Mouse (Mus musculus) mature B cell (primary cell): ENCODE results near the gene Slc36a3.
"Not testable (repeated sequence)": the region's sequence is repeated elsewhere in the genome, so short reads cannot be mapped to it uniquely, and the experiment has no call there.

Experiments used
- in situ Hi-C: fragments of 300-500 bp; cut with MboI; formaldehyde crosslinking; loops from 2 replicates; pipeline ENCODE4 v1.14.3; 2019

Slc36a3 gene

GRCm38 (mm10) chr11:55109521-55110300 is 41.8 kb downstream of the Slc36a3 start:
- in situ Hi-C loops, result no loop called here

GRCm38 (mm10) chr11:55106636-55107035 is 44.9 kb downstream of the Slc36a3 start:
- in situ Hi-C loops, result no loop called here

- in situ Hi-C loops, result no loop called here
These were observed 46.1 kb downstream of the Slc36a3 start for GRCm38 (mm10) chr11:55105389-55105788.

- in situ Hi-C loops, result no loop called here
These were observed 48.3 kb downstream of the Slc36a3 start for GRCm38 (mm10) chr11:55103229-55103628.

GRCm38 (mm10) chr11:55102015-55102414 is 49.5 kb downstream of the Slc36a3 start:
- in situ Hi-C loops, result no loop called here

GRCm38 (mm10) chr11:55099868-55100267 is 51.6 kb downstream of the Slc36a3 start:
- in situ Hi-C loops, result no loop called here

GRCm38 (mm10) chr11:55099019-55099771 is 52.3 kb downstream of the Slc36a3 start:
- in situ Hi-C loops, result no loop called here

GRCm38 (mm10) chr11:55098189-55098915 is 53.2 kb downstream of the Slc36a3 start:
- in situ Hi-C loops, result no loop called here

- in situ Hi-C loops, result no loop called here
These were observed 53.9 kb downstream of the Slc36a3 start, which contains the start of gene Gm2a for GRCm38 (mm10) chr11:55097463-55098188. Gene Gm2a (plus strand): TSS chr11:55098115.

GRCm38 (mm10) chr11:55096731-55097462 is 54.6 kb downstream of the Slc36a3 start:
- in situ Hi-C loops, result no loop called here

- in situ Hi-C loops, result not testable (repeated sequence)
These were observed 55.2 kb downstream of the Slc36a3 start for GRCm38 (mm10) chr11:55096296-55096695.

- in situ Hi-C loops, result no loop called here
These were observed 58.4 kb downstream of the Slc36a3 start for GRCm38 (mm10) chr11:55093096-55093495.

- in situ Hi-C loops, result no loop called here
These were observed 61.6 kb downstream of the Slc36a3 start for GRCm38 (mm10) chr11:55089892-55090291.

GRCm38 (mm10) chr11:55087006-55087405 is 64.5 kb downstream of the Slc36a3 start:
- in situ Hi-C loops, result no loop called here

GRCm38 (mm10) chr11:55085396-55085795 is 66.1 kb downstream of the Slc36a3 start:
- in situ Hi-C loops, result no loop called here

- in situ Hi-C loops, result no loop called here
These were observed 66.9 kb downstream of the Slc36a3 start for GRCm38 (mm10) chr11:55084629-55085028.

GRCm38 (mm10) chr11:55081206-55081605 is 70.3 kb downstream of the Slc36a3 start:
- in situ Hi-C loops, result no loop called here

GRCm38 (mm10) chr11:55079180-55079579 is 72.3 kb downstream of the Slc36a3 start:
- in situ Hi-C loops, result no loop called here

- in situ Hi-C loops, result no loop called here
These were observed 73.0 kb downstream of the Slc36a3 start for GRCm38 (mm10) chr11:55078502-55078901.

- in situ Hi-C loops, result no loop called here
These were observed 73.9 kb downstream of the Slc36a3 start, which contains the start of gene Ccdc69 for GRCm38 (mm10) chr11:55077331-55078231. Gene Ccdc69 (minus strand): TSS chr11:55078131.
